Mouse (Mus musculus): ENCODE measurements around the gene Ntrk2. TPM values are rescaled to one million over a fixed set of nuclear protein-coding genes. Genes with fewer than 3 reads are reported as not detected.
"Not testable (repeated sequence)": the region's sequence is repeated elsewhere in the genome, so short reads cannot be mapped to it uniquely, and the experiment has no call there.

The Ntrk2 gene
- polyA plus RNA-seq, 1 experiment, result 19.1 TPM

DNA sequence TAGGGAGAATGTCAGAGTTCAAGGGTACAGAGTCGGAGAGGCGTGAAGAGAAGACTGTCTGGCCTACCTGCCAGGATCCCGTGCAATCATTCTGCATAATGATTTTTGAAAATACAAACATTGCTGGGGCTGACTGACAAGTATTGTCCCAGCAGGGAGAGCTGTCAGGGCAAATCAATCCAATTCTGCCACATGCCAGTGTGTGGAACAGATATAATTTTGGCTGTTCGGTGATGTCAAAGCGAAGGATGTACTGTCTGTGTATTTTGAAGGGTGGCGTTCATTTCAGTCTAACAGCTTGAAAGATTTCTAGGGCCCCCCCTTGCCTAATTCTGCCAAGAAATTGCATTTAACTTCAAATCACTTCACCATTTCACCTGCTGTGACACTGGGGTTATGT lies 224.2 kb downstream of the Ntrk2 start:
- no peak for DNase-seq
- no peaks in the 10 kb centered on the region for H3K4me1 ChIP-seq (ENCODE audit: control insufficient read depth, insufficient read depth, low read length)
- H3K4me3 ChIP-seq (replicated peaks; ENCODE audit: extremely low read depth, low read depth, low read length), result no peak overlapping the region
- WGBS, result 82% methylated on average over 6 of the region's 6 CpGs
- TF ChIP-seq POLR2A (IDR thresholded peaks at IDR 0.05; ENCODE audit: borderline replicate concordance, extremely low read depth, low read depth, low read length), result no peak
- TF ChIP-seq CTCF (IDR thresholded peaks at IDR 0.05; ENCODE audit: insufficient read depth, low read length), result no peak

GRCm38 (mm10) chr13:59040156-59040915 lies 234.0 kb downstream of the Ntrk2 start:
- no peak for DNase-seq
- 70% methylated on average over 16 of the region's 16 CpGs for WGBS
- TF ChIP-seq POLR2A (IDR thresholded peaks at IDR 0.05; ENCODE audit: borderline replicate concordance, extremely low read depth, low read depth, low read length) (no peak), CTCF (IDR thresholded peaks at IDR 0.05; ENCODE audit: insufficient read depth, low read length) (no peak)
- Histone ChIP-seq H3K4me1 (ENCODE audit: control insufficient read depth, insufficient read depth, low read length) (no peaks in the 10 kb centered on the region), H3K4me3 (replicated peaks; ENCODE audit: extremely low read depth, low read depth, low read length) (no peak overlapping the region)

- WGBS, result 66% methylated on average over 9 of the region's 9 CpGs
Measured at GRCm38 (mm10) chr13:59041013-59041764, 234.8 kb downstream of the Ntrk2 start.

DNA sequence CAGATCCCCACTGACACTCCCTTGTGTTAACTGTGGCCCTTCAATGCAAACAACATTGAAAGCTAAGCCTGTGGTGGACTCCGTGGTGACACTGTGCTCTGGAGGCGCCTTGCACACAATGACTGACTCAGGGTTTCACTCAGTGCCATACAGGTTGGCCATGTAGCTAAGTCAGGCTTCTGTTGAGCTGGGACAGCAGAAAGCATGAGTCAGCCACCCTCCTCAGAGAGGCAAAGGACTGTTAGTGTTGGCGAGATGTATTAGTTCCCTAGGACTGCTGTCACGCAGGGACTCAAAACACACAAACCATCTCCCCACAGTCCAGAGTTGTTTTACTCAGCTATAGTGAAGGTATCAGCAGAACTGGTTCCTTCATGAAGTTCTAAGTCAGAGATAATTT lies 245.8 kb downstream of the Ntrk2 start:
- TF ChIP-seq CTCF (IDR thresholded peaks at IDR 0.05; ENCODE audit: insufficient read depth, low read length) (no peak), POLR2A (IDR thresholded peaks at IDR 0.05; ENCODE audit: borderline replicate concordance, extremely low read depth, low read depth, low read length) (no peak)
- H3K4me1 ChIP-seq (ENCODE audit: control insufficient read depth, insufficient read depth, low read length), result no peaks in the 10 kb centered on the region
- H3K4me3 ChIP-seq (replicated peaks; ENCODE audit: extremely low read depth, low read depth, low read length), result no peak overlapping the region
- WGBS, result 71% methylated on average over 4 of the region's 4 CpGs
- no peak for DNase-seq

More at GRCm38 (mm10) chr13:59041013-59041764, 234.8 kb downstream of the Ntrk2 start:
- H3K4me3 ChIP-seq (replicated peaks; ENCODE audit: extremely low read depth, low read depth, low read length), result no peak overlapping the region
- no peak for TF ChIP-seq POLR2A (IDR thresholded peaks at IDR 0.05; ENCODE audit: borderline replicate concordance, extremely low read depth, low read depth, low read length)
- TF ChIP-seq CTCF (IDR thresholded peaks at IDR 0.05; ENCODE audit: insufficient read depth, low read length), result no peak
- H3K4me1 ChIP-seq (ENCODE audit: control insufficient read depth, insufficient read depth, low read length), result no peaks in the 10 kb centered on the region
- DNase-seq, result no peak

GRCm38 (mm10) chr13:59054331-59054730 lies 248.0 kb downstream of the Ntrk2 start:
- not testable (repeated sequence) for H3K4me3 ChIP-seq (replicated peaks; ENCODE audit: extremely low read depth, low read depth, low read length); H3K4me1 ChIP-seq (ENCODE audit: control insufficient read depth, insufficient read depth, low read length); DNase-seq
- WGBS, result 71% methylated on average over 8 of the region's 8 CpGs

DNA sequence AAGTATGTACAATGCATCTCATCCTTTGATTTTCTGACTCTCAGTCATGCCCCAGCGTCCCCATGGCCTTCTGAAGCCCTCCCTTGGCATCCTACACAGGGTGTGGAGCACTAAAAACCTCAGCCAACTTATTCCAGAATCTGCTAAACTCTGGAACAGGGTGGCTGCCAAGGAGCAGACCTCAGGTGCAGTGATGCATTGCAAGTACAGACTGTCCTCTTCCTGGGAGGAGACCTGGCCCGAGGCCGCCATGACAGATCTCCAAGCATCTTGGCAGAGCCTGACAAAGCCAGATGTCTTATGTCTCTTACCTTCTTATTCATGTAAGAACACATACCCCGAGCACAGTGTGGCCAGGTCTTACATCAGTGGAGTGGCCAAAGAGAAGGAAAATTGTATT lies 250.5 kb downstream of the Ntrk2 start:
- 76% methylated on average over 4 of the region's 4 CpGs for WGBS
- Histone ChIP-seq H3K4me1 (ENCODE audit: control insufficient read depth, insufficient read depth, low read length) (no peaks in the 10 kb centered on the region), H3K4me3 (replicated peaks; ENCODE audit: extremely low read depth, low read depth, low read length) (no peak overlapping the region)
- no peak for TF ChIP-seq CTCF (IDR thresholded peaks at IDR 0.05; ENCODE audit: insufficient read depth, low read length)
- no peak for TF ChIP-seq POLR2A (IDR thresholded peaks at IDR 0.05; ENCODE audit: borderline replicate concordance, extremely low read depth, low read depth, low read length)
- no peak for DNase-seq

- no peak overlapping the region for H3K4me3 ChIP-seq (replicated peaks; ENCODE audit: extremely low read depth, low read depth, low read length)
- no peaks in the 10 kb centered on the region for H3K4me1 ChIP-seq (ENCODE audit: control insufficient read depth, insufficient read depth, low read length)
- no peak for TF ChIP-seq CTCF (IDR thresholded peaks at IDR 0.05; ENCODE audit: insufficient read depth, low read length)
- TF ChIP-seq POLR2A (IDR thresholded peaks at IDR 0.05; ENCODE audit: borderline replicate concordance, extremely low read depth, low read depth, low read length), result no peak
- WGBS, result 54% methylated on average over 1 of the region's 1 CpGs
- no peak for DNase-seq
Measured at GRCm38 (mm10) chr13:59057886-59058285, 251.5 kb downstream of the Ntrk2 start.

DNA sequence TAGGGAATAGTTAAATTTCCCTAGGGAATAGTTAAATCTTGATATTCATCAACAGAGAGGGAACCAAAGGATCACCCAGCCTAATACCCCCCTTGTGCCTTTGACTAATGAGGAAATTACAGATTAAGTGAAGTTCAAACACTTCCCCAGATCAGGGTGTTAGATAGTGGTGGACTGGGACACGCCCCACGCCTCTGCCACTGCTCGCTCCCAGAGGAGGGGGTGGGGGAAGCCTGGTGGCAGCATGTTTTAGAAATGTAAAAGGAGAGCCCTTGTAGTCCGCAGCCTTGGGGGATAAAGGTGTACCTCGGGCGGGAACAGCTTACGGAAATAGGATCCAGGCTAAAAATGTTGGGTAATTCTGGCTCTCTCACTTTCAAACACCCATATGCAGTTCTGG lies 252.7 kb downstream of the Ntrk2 start:
- 25% methylated on average over 7 of the region's 7 CpGs for WGBS
- DNase-seq, result no peak
- no peak for TF ChIP-seq POLR2A (IDR thresholded peaks at IDR 0.05; ENCODE audit: borderline replicate concordance, extremely low read depth, low read depth, low read length)
- no peak for TF ChIP-seq CTCF (IDR thresholded peaks at IDR 0.05; ENCODE audit: insufficient read depth, low read length)
- H3K4me3 ChIP-seq (replicated peaks; ENCODE audit: extremely low read depth, low read depth, low read length), result no peak overlapping the region
- H3K4me1 ChIP-seq (ENCODE audit: control insufficient read depth, insufficient read depth, low read length), result no peaks in the 10 kb centered on the region

- WGBS, result 91% methylated on average over 3 of the region's 3 CpGs
- H3K4me1 ChIP-seq (ENCODE audit: control insufficient read depth, insufficient read depth, low read length), result no peaks in the 10 kb centered on the region
- no peak for DNase-seq
- H3K4me3 ChIP-seq (replicated peaks; ENCODE audit: extremely low read depth, low read depth, low read length), result no peak overlapping the region
- no peak for TF ChIP-seq CTCF (IDR thresholded peaks at IDR 0.05; ENCODE audit: insufficient read depth, low read length)
- TF ChIP-seq POLR2A (IDR thresholded peaks at IDR 0.05; ENCODE audit: borderline replicate concordance, extremely low read depth, low read depth, low read length), result no peak
Measured at GRCm38 (mm10) chr13:59065677-59066076, 259.3 kb downstream of the Ntrk2 start.

Data from lung, adult 2 months (tissue).